Mouse (Mus musculus): ENCODE data around the gene Fam184a. TPM values are rescaled to one million over a fixed set of nuclear protein-coding genes. Genes with fewer than 3 reads are reported as not detected.
A peak's percentile ranks its signal among the peaks of the same experiment; 100 is the strongest.
"Not testable (repeated sequence)": the region's sequence is repeated elsewhere in the genome, so short reads cannot be mapped to it uniquely, and the experiment has no call there.

Gene Fam184a
- polyA plus RNA-seq, 1 experiment from 2014 or later, result 7.0 TPM

- WGBS, result 56% methylated on average over 10 of the region's 10 CpGs
These were observed 120.6 kb downstream of the Fam184a start, which contains the start of gene Mcm9 for GRCm38 (mm10) chr10:53630339-53630738. Gene Mcm9, minus strand, starts transcription at chr10:53630439.

GRCm38 (mm10) chr10:53629918-53630250 lies 121.0 kb downstream of the Fam184a start:
- Histone ChIP-seq H3K36me3 (ENCODE audit: control insufficient read depth, insufficient read depth, low read length) (no peaks in the 10 kb centered on the region), H3K4me2 (replicated peaks; ENCODE audit: low read depth, low read length) (peak overlapping the region; percentile 42; the same call in 1 of the 2 replicates)

More at GRCm38 (mm10) chr10:53630339-53630738, 120.6 kb downstream of the Fam184a start, which contains the start of gene Mcm9:
- Histone ChIP-seq H3K9ac (ENCODE audit: low read depth, low read length) (peak within 1 kb of the TSS; percentile 59), H3K4me3 (ENCODE audit: low read depth, low read length) (peak within 1 kb of the TSS; percentile 66), H3K27ac (ENCODE audit: low read depth, low read length) (peak within 1 kb of the TSS; percentile 80), H3K4me2 (replicated peaks; ENCODE audit: low read depth, low read length) (peak within 1 kb of the TSS; percentile 42)
- not testable (repeated sequence) for H3K9me3 ChIP-seq (ENCODE audit: control insufficient read depth, low read length); H3K4me1 ChIP-seq (replicated peaks; ENCODE audit: control insufficient read depth, insufficient read depth, low read length); H3K36me3 ChIP-seq (ENCODE audit: control insufficient read depth, insufficient read depth, low read length); H3K27me3 ChIP-seq (ENCODE audit: control insufficient read depth, insufficient read depth, low read length); DNase-seq (ENCODE audit: low spot score); ATAC-seq (ENCODE audit: low FRiP score)

GRCm38 (mm10) chr10:53629247-53629917 lies 121.5 kb downstream of the Fam184a start:
- under 1% methylated on average over 67 of the region's 67 CpGs for WGBS
- Histone ChIP-seq H3K4me3 (ENCODE audit: low read depth, low read length) (peak overlapping the region; percentile 66), H3K27ac (ENCODE audit: low read depth, low read length) (peak overlapping the region; percentile 80), H3K9me3 (ENCODE audit: control insufficient read depth, low read length) (no peaks in the 10 kb centered on the region), H3K4me2 (replicated peaks; ENCODE audit: low read depth, low read length) (peak overlapping the region; percentile 42), H3K4me1 (replicated peaks; ENCODE audit: control insufficient read depth, insufficient read depth, low read length) (no peaks in the 10 kb centered on the region), H3K36me3 (ENCODE audit: control insufficient read depth, insufficient read depth, low read length) (no peaks in the 10 kb centered on the region), H3K27me3 (ENCODE audit: control insufficient read depth, insufficient read depth, low read length) (no peaks in the 10 kb centered on the region), H3K9ac (ENCODE audit: low read depth, low read length) (peak overlapping the region; percentile 59)
- peak; percentile 94 for DNase-seq (ENCODE audit: low spot score)
- ATAC-seq (ENCODE audit: low FRiP score), result peak; percentile 90

More at GRCm38 (mm10) chr10:53629918-53630250, 121.0 kb downstream of the Fam184a start:
- peak overlapping the region; percentile 66 for H3K4me3 ChIP-seq (ENCODE audit: low read depth, low read length)
- under 1% methylated on average over 35 of the region's 35 CpGs for WGBS
- no peaks in the 10 kb centered on the region for H3K4me1 ChIP-seq (replicated peaks; ENCODE audit: control insufficient read depth, insufficient read depth, low read length)
- no peaks in the 10 kb centered on the region for H3K27me3 ChIP-seq (ENCODE audit: control insufficient read depth, insufficient read depth, low read length)
- H3K9me3 ChIP-seq (ENCODE audit: control insufficient read depth, low read length), result no peaks in the 10 kb centered on the region
- peak overlapping the region; percentile 59 for H3K9ac ChIP-seq (ENCODE audit: low read depth, low read length)
- DNase-seq (ENCODE audit: low spot score) (peak; percentile 98), ATAC-seq (ENCODE audit: low FRiP score) (peak; percentile 97)
- peak overlapping the region; percentile 80 for H3K27ac ChIP-seq (ENCODE audit: low read depth, low read length)

GRCm38 (mm10) chr10:53615850-53616616 lies 134.9 kb downstream of the Fam184a start:
- no peak overlapping the region for H3K9ac ChIP-seq (ENCODE audit: low read depth, low read length)
- whole genome bisulfite sequencing, result 90% methylated on average over 8 of the region's 8 CpGs
- no peak overlapping the region for H3K4me3 ChIP-seq (ENCODE audit: low read depth, low read length)
- H3K9me3 ChIP-seq (ENCODE audit: control insufficient read depth, low read length), result no peaks in the 10 kb centered on the region
- no peak overlapping the region for H3K27ac ChIP-seq (ENCODE audit: low read depth, low read length)
- H3K4me2 ChIP-seq (replicated peaks; ENCODE audit: low read depth, low read length), result no peak overlapping the region
- H3K36me3 ChIP-seq (ENCODE audit: control insufficient read depth, insufficient read depth, low read length), result peaks cover 7% of the 10 kb centered on the region; the same call in 1 of the 2 replicates
- ATAC-seq (ENCODE audit: low FRiP score) (no peak), DNase-seq (ENCODE audit: low spot score) (no peak)
- no peaks in the 10 kb centered on the region for H3K27me3 ChIP-seq (ENCODE audit: control insufficient read depth, insufficient read depth, low read length)
- no peaks in the 10 kb centered on the region for H3K4me1 ChIP-seq (replicated peaks; ENCODE audit: control insufficient read depth, insufficient read depth, low read length)

- DNase-seq (ENCODE audit: low spot score) (no peak), ATAC-seq (ENCODE audit: low FRiP score) (no peak)
- Histone ChIP-seq H3K4me1 (replicated peaks; ENCODE audit: control insufficient read depth, insufficient read depth, low read length) (no peaks in the 10 kb centered on the region), H3K27ac (ENCODE audit: low read depth, low read length) (no peak overlapping the region), H3K36me3 (ENCODE audit: control insufficient read depth, insufficient read depth, low read length) (peaks cover 7% of the 10 kb centered on the region; the same call in 1 of the 2 replicates), H3K4me2 (replicated peaks; ENCODE audit: low read depth, low read length) (no peak overlapping the region), H3K9me3 (ENCODE audit: control insufficient read depth, low read length) (no peaks in the 10 kb centered on the region), H3K27me3 (ENCODE audit: control insufficient read depth, insufficient read depth, low read length) (no peaks in the 10 kb centered on the region), H3K4me3 (ENCODE audit: low read depth, low read length) (no peak overlapping the region), H3K9ac (ENCODE audit: low read depth, low read length) (no peak overlapping the region)
- 80% methylated on average over 1 of the region's 1 CpGs for WGBS
These were observed 137.0 kb downstream of the Fam184a start for GRCm38 (mm10) chr10:53613955-53614354.

GRCm38 (mm10) chr10:53612172-53612571 lies 138.8 kb downstream of the Fam184a start:
- peaks cover 7% of the 10 kb centered on the region; the same call in 1 of the 2 replicates for H3K36me3 ChIP-seq (ENCODE audit: control insufficient read depth, insufficient read depth, low read length)
- H3K4me1 ChIP-seq (replicated peaks; ENCODE audit: control insufficient read depth, insufficient read depth, low read length), result no peaks in the 10 kb centered on the region
- ATAC-seq (ENCODE audit: low FRiP score), result no peak
- no peak overlapping the region for H3K4me3 ChIP-seq (ENCODE audit: low read depth, low read length)
- no peaks in the 10 kb centered on the region for H3K9me3 ChIP-seq (ENCODE audit: control insufficient read depth, low read length)
- WGBS, result 77% methylated on average over 1 of the region's 1 CpGs
- no peak overlapping the region for H3K27ac ChIP-seq (ENCODE audit: low read depth, low read length)
- H3K4me2 ChIP-seq (replicated peaks; ENCODE audit: low read depth, low read length), result no peak overlapping the region
- DNase-seq (ENCODE audit: low spot score), result no peak
- no peaks in the 10 kb centered on the region for H3K27me3 ChIP-seq (ENCODE audit: control insufficient read depth, insufficient read depth, low read length)
- H3K9ac ChIP-seq (ENCODE audit: low read depth, low read length), result no peak overlapping the region

- Histone ChIP-seq H3K9me3 (ENCODE audit: control insufficient read depth, low read length) (no peaks in the 10 kb centered on the region), H3K4me1 (replicated peaks; ENCODE audit: control insufficient read depth, insufficient read depth, low read length) (no peaks in the 10 kb centered on the region), H3K27me3 (ENCODE audit: control insufficient read depth, insufficient read depth, low read length) (no peaks in the 10 kb centered on the region), H3K4me3 (ENCODE audit: low read depth, low read length) (no peak overlapping the region), H3K9ac (ENCODE audit: low read depth, low read length) (no peak overlapping the region), H3K36me3 (ENCODE audit: control insufficient read depth, insufficient read depth, low read length) (no peaks in the 10 kb centered on the region), H3K4me2 (replicated peaks; ENCODE audit: low read depth, low read length) (no peak overlapping the region), H3K27ac (ENCODE audit: low read depth, low read length) (no peak overlapping the region)
- 87% methylated on average over 2 of the region's 2 CpGs for WGBS
- ATAC-seq (ENCODE audit: low FRiP score) (no peak), DNase-seq (ENCODE audit: low spot score) (no peak)
These were observed 142.6 kb downstream of the Fam184a start for GRCm38 (mm10) chr10:53608274-53608673.

- WGBS, result 77% methylated on average over 2 of the region's 2 CpGs
- Histone ChIP-seq H3K4me1 (replicated peaks; ENCODE audit: control insufficient read depth, insufficient read depth, low read length) (no peaks in the 10 kb centered on the region), H3K27ac (ENCODE audit: low read depth, low read length) (no peak overlapping the region), H3K4me2 (replicated peaks; ENCODE audit: low read depth, low read length) (no peak overlapping the region), H3K36me3 (ENCODE audit: control insufficient read depth, insufficient read depth, low read length) (no peaks in the 10 kb centered on the region), H3K27me3 (ENCODE audit: control insufficient read depth, insufficient read depth, low read length) (no peaks in the 10 kb centered on the region), H3K9me3 (ENCODE audit: control insufficient read depth, low read length) (no peaks in the 10 kb centered on the region), H3K9ac (ENCODE audit: low read depth, low read length) (no peak overlapping the region), H3K4me3 (ENCODE audit: low read depth, low read length) (no peak overlapping the region)
- ATAC-seq (ENCODE audit: low FRiP score) (no peak), DNase-seq (ENCODE audit: low spot score) (no peak)
These were observed 145.6 kb downstream of the Fam184a start for GRCm38 (mm10) chr10:53605328-53605727.
